Mouse (Mus musculus): ENCODE results near the gene Fignl1. TPM values are rescaled to one million over a fixed set of nuclear protein-coding genes. Genes with fewer than 3 reads are reported as not detected.

The Fignl1 gene
- polyA plus RNA-seq, 1 experiment from 2014 or later = 122 TPM

GRCm38 (mm10) chr11:11737562-11737961 is 71.2 kb downstream of the Fignl1 start:
- no peaks in the 10 kb centered on the region for H3K36me3 ChIP-seq (ENCODE audit: control insufficient read depth, insufficient read depth, low read length)
- DNase-seq (ENCODE audit: low spot score) (no peak), ATAC-seq (replicated peaks; ENCODE audit: low FRiP score) (no peak)
- no peak overlapping the region for H3K9ac ChIP-seq (ENCODE audit: low read depth, low read length)
- no peak overlapping the region for H3K4me3 ChIP-seq (ENCODE audit: low read depth, low read length)
- no peaks in the 10 kb centered on the region for H3K27me3 ChIP-seq (replicated peaks; ENCODE audit: control insufficient read depth, insufficient read depth, low read length)
- no peak overlapping the region for H3K4me2 ChIP-seq
- H3K27ac ChIP-seq (ENCODE audit: low read depth, low read length) = peak overlapping the region; percentile 16; the same call in 1 of the 2 replicates
- H3K4me1 ChIP-seq (replicated peaks; ENCODE audit: control insufficient read depth, insufficient read depth, low read length) = peaks cover 35% of the 10 kb centered on the region
- H3K9me3 ChIP-seq (ENCODE audit: control insufficient read depth, low read length) = no peaks in the 10 kb centered on the region
- whole genome bisulfite sequencing = 68% methylated on average over 2 of the region's 2 CpGs

Other genes with a start within 250 kb of the Fignl1 start
- gene 4930512M02Rik, start 181.1 kb downstream of the Fignl1 start, polyA plus RNA-seq (2014; fragmentation: Nextera tagmentation; extraction: Ambion mirVana) = not detected in 2 replicates
- gene Ikzf1, start 124.0 kb downstream of the Fignl1 start, polyA plus RNA-seq (2014; fragmentation: Nextera tagmentation; extraction: Ambion mirVana) = 105 and 120 TPM in 2 replicates
- gene Ddc, start 89.2 kb upstream of the Fignl1 start, polyA plus RNA-seq (2014; fragmentation: Nextera tagmentation; extraction: Ambion mirVana) = 15.9 and 17.2 TPM in 2 replicates
- 172 and 195 TPM in 2 replicates for gene Grb10, start 229.7 kb upstream of the Fignl1 start, polyA plus RNA-seq (2014; fragmentation: Nextera tagmentation; extraction: Ambion mirVana)

Measured in liver, embryonic 11.5 days (tissue).